Mouse (Mus musculus): Measurements from ENCODE around the gene Ppp2r5c. TPM values are rescaled to one million over a fixed set of nuclear protein-coding genes. Genes with fewer than 3 reads are reported as not detected.

Ppp2r5c gene
- polyA plus RNA-seq, 1 experiment from 2014 or later, result 66.0 TPM

- no peak overlapping the region for H3K27ac ChIP-seq (replicated peaks)
- H3K36me3 ChIP-seq (replicated peaks), result peaks cover 7% of the 10 kb centered on the region; the same call in 1 of the 2 replicates
- no peaks in the 10 kb centered on the region for H3K9me3 ChIP-seq (replicated peaks)
- no peak for ATAC-seq (ENCODE audit: insufficient read depth)
- H3K4me1 ChIP-seq (replicated peaks), result peaks cover 35% of the 10 kb centered on the region
- no peak overlapping the region for H3K9ac ChIP-seq
- H3K4me2 ChIP-seq, result no peak overlapping the region
- H3K27me3 ChIP-seq, result no peaks in the 10 kb centered on the region
- no peak overlapping the region for H3K4me3 ChIP-seq (replicated peaks)
- WGBS (ENCODE audit: insufficient replicate concordance), result 83% methylated on average over 8 of the region's 8 CpGs
These were observed 68.8 kb downstream of the Ppp2r5c start for GRCm38 (mm10) chr12:110515676-110516075.

GRCm38 (mm10) chr12:110520236-110520987, 73.5 kb downstream of the Ppp2r5c start:
- Histone ChIP-seq H3K4me2 (no peak overlapping the region), H3K36me3 (replicated peaks) (peaks cover 38% of the 10 kb centered on the region), H3K4me3 (replicated peaks) (no peak overlapping the region), H3K9ac (no peak overlapping the region), H3K4me1 (replicated peaks) (peaks cover 2% of the 10 kb centered on the region; the same call in 1 of the 2 replicates), H3K9me3 (replicated peaks) (no peaks in the 10 kb centered on the region), H3K27ac (replicated peaks) (no peak overlapping the region), H3K27me3 (no peaks in the 10 kb centered on the region)
- WGBS (ENCODE audit: insufficient replicate concordance), result 71% methylated on average over 15 of the region's 15 CpGs
- no peak for ATAC-seq (ENCODE audit: insufficient read depth)

GRCm38 (mm10) chr12:110523526-110523925, 76.6 kb downstream of the Ppp2r5c start:
- no peak overlapping the region for H3K4me3 ChIP-seq (replicated peaks)
- H3K4me2 ChIP-seq, result no peak overlapping the region
- 71% methylated on average over 5 of the region's 5 CpGs for WGBS (ENCODE audit: insufficient replicate concordance)
- H3K36me3 ChIP-seq (replicated peaks), result peaks cover 35% of the 10 kb centered on the region
- H3K27ac ChIP-seq (replicated peaks), result no peak overlapping the region
- no peak for ATAC-seq (ENCODE audit: insufficient read depth)
- H3K9ac ChIP-seq, result no peak overlapping the region
- no peaks in the 10 kb centered on the region for H3K4me1 ChIP-seq (replicated peaks)
- no peaks in the 10 kb centered on the region for H3K9me3 ChIP-seq (replicated peaks)
- no peaks in the 10 kb centered on the region for H3K27me3 ChIP-seq

GRCm38 (mm10) chr12:110532711-110533110, 85.8 kb downstream of the Ppp2r5c start:
- H3K4me2 ChIP-seq, result no peak overlapping the region
- H3K9me3 ChIP-seq (replicated peaks), result no peaks in the 10 kb centered on the region
- H3K27me3 ChIP-seq, result no peaks in the 10 kb centered on the region
- no peak overlapping the region for H3K9ac ChIP-seq
- ATAC-seq (ENCODE audit: insufficient read depth), result no peak
- 0 out of 2 replicates have a peak, but pooled peaks cover 5% of the 10 kb centered on the region for H3K36me3 ChIP-seq (replicated peaks)
- no peak overlapping the region for H3K4me3 ChIP-seq (replicated peaks)
- 81% methylated on average over 6 of the region's 6 CpGs for WGBS (ENCODE audit: insufficient replicate concordance)
- H3K4me1 ChIP-seq (replicated peaks), result no peaks in the 10 kb centered on the region
- no peak overlapping the region for H3K27ac ChIP-seq (replicated peaks)

GRCm38 (mm10) chr12:110533151-110533550, 86.2 kb downstream of the Ppp2r5c start:
- H3K9ac ChIP-seq, result no peak overlapping the region
- H3K4me1 ChIP-seq (replicated peaks), result no peaks in the 10 kb centered on the region
- H3K4me3 ChIP-seq (replicated peaks), result no peak overlapping the region
- H3K4me2 ChIP-seq, result no peak overlapping the region
- no peak for ATAC-seq (ENCODE audit: insufficient read depth)
- WGBS (ENCODE audit: insufficient replicate concordance), result 74% methylated on average over 2 of the region's 2 CpGs
- H3K27ac ChIP-seq (replicated peaks), result no peak overlapping the region
- no peaks in the 10 kb centered on the region for H3K27me3 ChIP-seq
- 0 out of 2 replicates have a peak, but pooled peaks cover 2% of the 10 kb centered on the region for H3K36me3 ChIP-seq (replicated peaks)
- no peaks in the 10 kb centered on the region for H3K9me3 ChIP-seq (replicated peaks)

- 84% methylated on average over 3 of the region's 3 CpGs for WGBS (ENCODE audit: insufficient replicate concordance)
- Histone ChIP-seq H3K36me3 (replicated peaks) (0 out of 2 replicates have a peak, but pooled peaks cover 2% of the 10 kb centered on the region), H3K4me3 (replicated peaks) (no peak overlapping the region), H3K9ac (no peak overlapping the region), H3K4me2 (no peak overlapping the region), H3K27ac (replicated peaks) (no peak overlapping the region), H3K9me3 (replicated peaks) (no peaks in the 10 kb centered on the region), H3K27me3 (no peaks in the 10 kb centered on the region), H3K4me1 (replicated peaks) (no peaks in the 10 kb centered on the region)
- ATAC-seq (ENCODE audit: insufficient read depth), result no peak
These were observed 86.9 kb downstream of the Ppp2r5c start for GRCm38 (mm10) chr12:110533832-110534231.

GRCm38 (mm10) chr12:110535361-110535760, 88.4 kb downstream of the Ppp2r5c start:
- Histone ChIP-seq H3K27me3 (no peaks in the 10 kb centered on the region), H3K27ac (replicated peaks) (no peak overlapping the region), H3K4me1 (replicated peaks) (no peaks in the 10 kb centered on the region), H3K4me3 (replicated peaks) (no peak overlapping the region), H3K4me2 (no peak overlapping the region), H3K36me3 (replicated peaks) (0 out of 2 replicates have a peak, but pooled peaks cover 2% of the 10 kb centered on the region), H3K9ac (no peak overlapping the region), H3K9me3 (replicated peaks) (no peaks in the 10 kb centered on the region)
- WGBS (ENCODE audit: insufficient replicate concordance), result 77% methylated on average over 5 of the region's 5 CpGs
- ATAC-seq (ENCODE audit: insufficient read depth), result no peak

GRCm38 (mm10) chr12:110537751-110538150, 90.8 kb downstream of the Ppp2r5c start:
- H3K4me3 ChIP-seq (replicated peaks), result no peak overlapping the region
- H3K4me1 ChIP-seq (replicated peaks), result no peaks in the 10 kb centered on the region
- no peak overlapping the region for H3K9ac ChIP-seq
- no peak for ATAC-seq (ENCODE audit: insufficient read depth)
- WGBS (ENCODE audit: insufficient replicate concordance), result 86% methylated on average over 8 of the region's 8 CpGs
- no peak overlapping the region for H3K27ac ChIP-seq (replicated peaks)
- no peak overlapping the region for H3K4me2 ChIP-seq
- 0 out of 2 replicates have a peak, but pooled peaks cover 5% of the 10 kb centered on the region for H3K36me3 ChIP-seq (replicated peaks)
- no peaks in the 10 kb centered on the region for H3K27me3 ChIP-seq
- no peaks in the 10 kb centered on the region for H3K9me3 ChIP-seq (replicated peaks)

GRCm38 (mm10) chr12:110539346-110539745, 92.4 kb downstream of the Ppp2r5c start:
- Histone ChIP-seq H3K9me3 (replicated peaks) (no peaks in the 10 kb centered on the region), H3K27me3 (no peaks in the 10 kb centered on the region), H3K27ac (replicated peaks) (no peak overlapping the region), H3K36me3 (replicated peaks) (0 out of 2 replicates have a peak, but pooled peaks cover 5% of the 10 kb centered on the region), H3K4me3 (replicated peaks) (no peak overlapping the region), H3K9ac (no peak overlapping the region), H3K4me1 (replicated peaks) (peaks cover under 1% of the 10 kb centered on the region), H3K4me2 (no peak overlapping the region)
- WGBS (ENCODE audit: insufficient replicate concordance), result 83% methylated on average over 10 of the region's 10 CpGs
- ATAC-seq (ENCODE audit: insufficient read depth), result no peak

GRCm38 (mm10) chr12:110539798-110540197, 92.9 kb downstream of the Ppp2r5c start:
- H3K4me3 ChIP-seq (replicated peaks), result no peak overlapping the region
- H3K9ac ChIP-seq, result no peak overlapping the region
- no peak overlapping the region for H3K4me2 ChIP-seq
- peaks cover 5% of the 10 kb centered on the region for H3K4me1 ChIP-seq (replicated peaks)
- no peaks in the 10 kb centered on the region for H3K27me3 ChIP-seq
- H3K27ac ChIP-seq (replicated peaks), result no peak overlapping the region
- 77% methylated on average over 9 of the region's 9 CpGs for WGBS (ENCODE audit: insufficient replicate concordance)
- no peak for ATAC-seq (ENCODE audit: insufficient read depth)
- H3K36me3 ChIP-seq (replicated peaks), result 0 out of 2 replicates have a peak, but pooled peaks cover 5% of the 10 kb centered on the region
- H3K9me3 ChIP-seq (replicated peaks), result no peaks in the 10 kb centered on the region

- no peak for ATAC-seq (ENCODE audit: insufficient read depth)
- no peak overlapping the region for H3K9ac ChIP-seq
- no peak overlapping the region for H3K27ac ChIP-seq (replicated peaks)
- no peaks in the 10 kb centered on the region for H3K27me3 ChIP-seq
- peaks cover 9% of the 10 kb centered on the region for H3K4me1 ChIP-seq (replicated peaks)
- no peak overlapping the region for H3K4me3 ChIP-seq (replicated peaks)
- no peaks in the 10 kb centered on the region for H3K9me3 ChIP-seq (replicated peaks)
- H3K36me3 ChIP-seq (replicated peaks), result 0 out of 2 replicates have a peak, but pooled peaks cover 5% of the 10 kb centered on the region
- WGBS (ENCODE audit: insufficient replicate concordance), result 71% methylated on average over 8 of the region's 8 CpGs
- H3K4me2 ChIP-seq, result no peak overlapping the region
These were observed 93.4 kb downstream of the Ppp2r5c start for GRCm38 (mm10) chr12:110540273-110540672.
